Mouse (Mus musculus): Measurements from ENCODE around the gene Bphl. TPM values are rescaled to one million over a fixed set of nuclear protein-coding genes. Genes with fewer than 3 reads are reported as not detected.
A peak's percentile ranks its signal among the peaks of the same experiment; 100 is the strongest.
"Not testable (repeated sequence)": the region's sequence is repeated elsewhere in the genome, so short reads cannot be mapped to it uniquely, and the experiment has no call there.

Gene Bphl
- total RNA-seq, 1 experiment from 2014 or later, result 14.1 TPM

GRCm38 (mm10) chr13:34079801-34080200, 42.4 kb downstream of the Bphl start:
- no peak for ATAC-seq (ENCODE audit: extremely low read depth, insufficient number of reproducible peaks, low FRiP score, poor library complexity, severe bottlenecking)

GRCm38 (mm10) chr13:34081926-34082325, 44.5 kb downstream of the Bphl start:
- no peak for ATAC-seq (ENCODE audit: extremely low read depth, insufficient number of reproducible peaks, low FRiP score, poor library complexity, severe bottlenecking)

DNA sequence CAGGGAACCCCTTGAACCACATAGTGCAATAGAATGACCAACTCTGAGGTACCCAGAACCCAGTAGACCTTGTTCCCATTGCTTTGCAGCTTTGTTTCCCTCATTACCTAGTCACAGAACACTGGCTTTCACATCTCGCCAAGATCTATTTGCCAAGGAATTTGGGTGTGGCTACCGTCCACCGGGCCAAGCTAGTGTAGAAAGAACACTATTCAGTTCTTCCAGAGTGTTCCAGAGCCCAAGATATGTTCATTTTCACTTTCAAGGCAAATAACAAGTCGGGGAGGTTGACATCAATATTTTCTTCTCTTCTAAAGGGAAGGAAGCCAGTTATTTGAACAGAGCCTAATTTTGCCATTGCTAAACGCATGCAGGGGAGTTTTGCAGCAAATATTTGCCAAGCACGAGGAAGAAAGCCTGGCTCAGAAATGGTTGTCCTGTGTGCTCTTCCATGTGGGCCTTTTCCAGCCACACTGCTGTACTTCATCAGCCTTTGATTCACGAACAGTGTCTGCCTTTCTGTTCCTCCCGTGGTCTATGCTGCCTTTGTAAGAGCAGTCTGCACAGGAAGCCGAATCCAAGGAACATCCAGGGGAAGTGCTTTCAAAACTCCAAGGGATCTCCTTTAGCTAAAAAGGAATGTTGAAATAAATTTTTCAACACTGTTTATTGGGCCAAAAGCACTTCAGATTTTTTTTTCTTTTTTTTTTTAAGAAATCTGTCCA, 46.8 kb downstream of the Bphl start:
- ATAC-seq (ENCODE audit: extremely low read depth, insufficient number of reproducible peaks, low FRiP score, poor library complexity, severe bottlenecking), result no peak

DNA sequence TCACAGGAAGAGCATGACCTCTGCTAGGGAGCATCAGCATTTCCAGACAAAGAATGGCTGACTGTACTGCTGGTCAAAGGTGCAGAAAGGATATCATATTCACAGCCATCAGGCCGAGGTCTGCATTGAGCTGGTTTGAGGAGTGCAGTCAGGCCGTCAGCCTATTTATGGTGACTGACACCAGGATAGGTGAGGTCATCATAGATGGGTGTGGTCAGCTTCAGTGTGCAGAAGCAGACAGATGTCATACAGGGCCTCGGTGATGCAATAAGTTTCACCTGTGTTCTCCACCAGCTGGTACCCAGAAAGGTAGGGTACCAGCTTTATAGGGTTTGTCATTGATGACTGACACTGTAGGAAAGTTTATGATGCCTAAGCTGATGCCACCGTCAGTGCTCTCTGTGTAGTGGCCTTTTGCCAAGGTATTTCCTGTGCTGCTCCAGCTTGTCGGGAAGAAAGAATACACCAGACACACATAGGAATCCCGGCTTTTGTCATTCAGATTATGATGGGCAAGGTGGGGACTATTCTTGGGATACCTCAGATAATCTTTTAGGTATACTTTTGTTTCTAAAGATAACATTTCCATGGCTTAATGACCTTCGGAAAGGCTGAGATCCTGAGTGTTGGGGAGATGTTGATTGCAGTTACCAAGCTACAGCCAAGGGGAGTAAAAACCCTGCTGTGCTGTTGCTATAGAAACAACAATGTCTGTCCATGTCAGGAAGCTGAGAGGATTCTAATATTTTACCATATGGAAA, 49.8 kb downstream of the Bphl start:
- ATAC-seq (ENCODE audit: extremely low read depth, insufficient number of reproducible peaks, low FRiP score, poor library complexity, severe bottlenecking), result no peak

DNA sequence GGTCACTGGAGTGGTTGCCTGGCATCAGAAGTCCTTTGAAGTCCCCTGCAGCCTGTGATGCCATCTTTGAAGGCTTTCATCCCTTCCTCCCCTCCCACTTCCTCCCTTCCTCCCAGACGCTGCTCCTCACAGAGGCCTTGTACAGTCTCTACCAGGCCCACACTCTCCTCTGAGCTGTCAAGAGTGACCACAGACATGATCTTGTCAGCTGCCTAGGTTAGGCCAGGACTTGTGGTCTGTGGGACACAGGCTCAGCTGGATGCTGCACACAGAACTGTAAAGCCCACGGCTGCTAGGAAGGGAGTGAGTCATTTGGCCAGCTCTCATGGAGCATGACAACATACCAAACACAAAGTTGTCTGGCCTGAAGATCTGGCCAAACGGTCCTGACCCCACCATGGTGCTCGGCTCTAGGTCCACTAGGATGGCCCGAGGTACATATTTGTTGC, 50.8 kb downstream of the Bphl start:
- ATAC-seq (ENCODE audit: extremely low read depth, insufficient number of reproducible peaks, low FRiP score, poor library complexity, severe bottlenecking), result not testable (repeated sequence)

GRCm38 (mm10) chr13:34088871-34089288, 51.5 kb downstream of the Bphl start:
- peak; percentile 50; the same call in 1 of the 2 replicates for ATAC-seq (ENCODE audit: extremely low read depth, insufficient number of reproducible peaks, low FRiP score, poor library complexity, severe bottlenecking)

DNA sequence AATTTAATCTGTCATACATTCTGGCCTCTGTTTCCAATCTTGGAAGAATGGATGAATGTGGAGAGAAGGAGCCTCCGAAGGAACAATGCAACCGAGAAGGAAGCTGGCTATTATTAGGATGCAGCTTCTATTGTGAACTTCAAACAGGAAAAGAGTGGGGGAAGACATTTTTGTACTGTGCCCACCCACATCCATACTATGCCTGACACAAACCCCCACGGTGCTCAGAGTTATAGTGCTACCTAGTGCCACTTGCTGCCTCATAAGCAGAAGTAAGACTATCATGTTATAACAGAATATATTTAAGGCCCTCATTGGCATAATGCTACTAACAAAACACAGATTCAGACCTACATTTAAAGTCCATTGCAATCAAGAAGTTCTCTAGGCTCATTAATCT, 52.0 kb downstream of the Bphl start:
- no peak for ATAC-seq (ENCODE audit: extremely low read depth, insufficient number of reproducible peaks, low FRiP score, poor library complexity, severe bottlenecking)

DNA sequence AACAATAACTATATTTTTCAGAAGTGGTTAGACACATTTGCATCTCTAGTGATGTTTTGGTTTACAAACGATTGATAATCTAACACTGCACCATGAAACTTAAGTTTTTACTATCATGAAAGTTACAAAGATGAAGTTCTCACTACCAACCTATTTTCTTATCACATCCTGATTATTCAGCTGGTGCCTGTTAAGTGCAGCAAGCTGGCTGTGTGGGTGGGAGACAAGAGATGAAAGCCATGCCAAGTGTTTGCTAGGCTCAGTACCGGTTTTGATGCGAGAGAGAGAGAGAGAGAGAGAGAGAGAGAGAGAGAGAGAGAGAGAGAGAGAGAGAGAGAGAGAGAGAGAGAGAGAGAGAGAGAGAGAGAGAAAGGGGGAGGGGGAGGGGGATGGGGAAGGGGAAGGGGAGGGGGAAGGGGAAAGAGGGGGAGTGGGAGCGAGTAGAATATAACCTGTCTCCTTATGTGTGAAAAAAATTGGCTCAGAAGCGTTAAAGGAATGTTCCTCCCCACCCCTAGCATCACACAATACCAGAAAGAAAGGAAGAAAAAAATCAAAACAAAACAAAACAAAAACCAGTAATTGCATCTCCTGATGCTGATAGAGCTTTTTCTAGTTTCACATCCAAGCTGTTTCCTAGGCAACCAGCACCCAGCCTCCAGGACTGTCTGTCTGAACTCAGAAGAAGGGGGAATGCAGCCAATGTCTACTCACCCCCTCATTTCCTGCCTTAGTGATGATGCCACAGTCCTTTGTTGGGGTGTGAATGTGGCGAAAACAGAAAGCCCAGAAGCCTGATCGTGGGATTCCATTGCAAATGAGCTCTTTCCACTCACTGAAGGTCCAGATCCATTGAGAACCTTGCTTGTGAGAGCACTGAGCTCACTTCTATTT, 58.4 kb downstream of the Bphl start:
- no peak for ATAC-seq (ENCODE audit: extremely low read depth, insufficient number of reproducible peaks, low FRiP score, poor library complexity, severe bottlenecking)

- ATAC-seq (ENCODE audit: extremely low read depth, insufficient number of reproducible peaks, low FRiP score, poor library complexity, severe bottlenecking), result no peak
Measured at GRCm38 (mm10) chr13:34096455-34096854, 59.1 kb downstream of the Bphl start.

DNA sequence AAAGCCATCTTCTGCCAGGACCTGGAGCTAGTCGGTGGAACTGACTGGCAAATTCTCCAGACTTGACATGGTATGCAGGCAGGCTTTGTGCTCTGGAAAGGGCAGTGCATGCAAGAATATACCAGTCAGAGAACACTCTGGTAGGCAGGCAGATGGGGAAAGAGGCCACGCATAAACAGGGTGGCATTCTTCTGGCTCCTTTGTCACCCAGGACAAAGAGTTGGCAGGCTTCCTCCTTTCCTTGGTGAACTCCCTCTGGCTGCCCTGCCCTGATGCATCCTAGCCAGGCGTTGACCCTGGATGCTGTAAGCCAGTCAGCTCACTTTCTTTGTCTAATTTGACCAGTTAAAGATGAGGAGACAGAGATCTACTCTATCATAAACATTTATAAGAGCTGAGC, 59.7 kb downstream of the Bphl start:
- ATAC-seq (ENCODE audit: extremely low read depth, insufficient number of reproducible peaks, low FRiP score, poor library complexity, severe bottlenecking), result no peak

- ATAC-seq (ENCODE audit: extremely low read depth, insufficient number of reproducible peaks, low FRiP score, poor library complexity, severe bottlenecking), result no peak
Measured at GRCm38 (mm10) chr13:34100733-34101132, 63.3 kb downstream of the Bphl start.

- no peak for ATAC-seq (ENCODE audit: extremely low read depth, insufficient number of reproducible peaks, low FRiP score, poor library complexity, severe bottlenecking)
Measured at GRCm38 (mm10) chr13:34101247-34101646, 63.9 kb downstream of the Bphl start.

- ATAC-seq (ENCODE audit: extremely low read depth, insufficient number of reproducible peaks, low FRiP score, poor library complexity, severe bottlenecking), result no peak
Measured at GRCm38 (mm10) chr13:34101908-34102307, 64.5 kb downstream of the Bphl start.

GRCm38 (mm10) chr13:34105364-34105763, 68.0 kb downstream of the Bphl start:
- ATAC-seq (ENCODE audit: extremely low read depth, insufficient number of reproducible peaks, low FRiP score, poor library complexity, severe bottlenecking), result no peak

- ATAC-seq (ENCODE audit: extremely low read depth, insufficient number of reproducible peaks, low FRiP score, poor library complexity, severe bottlenecking), result no peak
Measured at GRCm38 (mm10) chr13:34106256-34106655, 68.9 kb downstream of the Bphl start.

GRCm38 (mm10) chr13:34106999-34107398, 69.6 kb downstream of the Bphl start:
- no peak for ATAC-seq (ENCODE audit: extremely low read depth, insufficient number of reproducible peaks, low FRiP score, poor library complexity, severe bottlenecking)

GRCm38 (mm10) chr13:34109035-34109676, 71.8 kb downstream of the Bphl start:
- no peak for ATAC-seq (ENCODE audit: extremely low read depth, insufficient number of reproducible peaks, low FRiP score, poor library complexity, severe bottlenecking)

- ATAC-seq (ENCODE audit: extremely low read depth, insufficient number of reproducible peaks, low FRiP score, poor library complexity, severe bottlenecking), result no peak
Measured at GRCm38 (mm10) chr13:34109677-34110058, 72.3 kb downstream of the Bphl start.

DNA sequence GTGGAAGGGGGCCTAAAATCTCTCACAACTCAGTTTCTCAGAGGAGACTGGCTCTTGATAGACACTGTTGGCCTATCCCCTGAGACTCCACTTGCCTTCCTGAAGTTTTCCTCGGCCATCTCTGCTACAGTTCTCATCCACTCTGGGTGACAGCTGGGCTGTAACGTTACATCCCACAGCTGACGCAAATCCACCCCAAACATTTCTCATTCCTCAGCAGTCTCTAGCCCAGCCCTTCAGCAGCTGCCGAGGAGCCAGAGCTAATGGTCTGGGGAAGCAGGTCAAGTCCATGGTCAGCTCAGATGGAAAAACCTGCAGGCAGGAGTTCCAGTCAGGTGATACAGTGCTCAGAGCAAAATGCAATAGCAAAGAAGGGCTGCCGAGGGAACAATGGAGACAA, 73.6 kb downstream of the Bphl start:
- no peak for ATAC-seq (ENCODE audit: extremely low read depth, insufficient number of reproducible peaks, low FRiP score, poor library complexity, severe bottlenecking)

All from neutrophil, adult 5-6 weeks (primary cell).